Mouse (Mus musculus) telencephalon, adult 2 months (tissue): ENCODE results near the gene Zfp429.
"Not testable (repeated sequence)": the region's sequence is repeated elsewhere in the genome, so short reads cannot be mapped to it uniquely, and the experiment has no call there.

Experiments
- DNase-seq: peaks from one replicate; pipeline ENCODE4 v3.0.0-alpha.2; 2011; ENCODE audit warnings: low read depth, low spot score

Gene Zfp429

DNA sequence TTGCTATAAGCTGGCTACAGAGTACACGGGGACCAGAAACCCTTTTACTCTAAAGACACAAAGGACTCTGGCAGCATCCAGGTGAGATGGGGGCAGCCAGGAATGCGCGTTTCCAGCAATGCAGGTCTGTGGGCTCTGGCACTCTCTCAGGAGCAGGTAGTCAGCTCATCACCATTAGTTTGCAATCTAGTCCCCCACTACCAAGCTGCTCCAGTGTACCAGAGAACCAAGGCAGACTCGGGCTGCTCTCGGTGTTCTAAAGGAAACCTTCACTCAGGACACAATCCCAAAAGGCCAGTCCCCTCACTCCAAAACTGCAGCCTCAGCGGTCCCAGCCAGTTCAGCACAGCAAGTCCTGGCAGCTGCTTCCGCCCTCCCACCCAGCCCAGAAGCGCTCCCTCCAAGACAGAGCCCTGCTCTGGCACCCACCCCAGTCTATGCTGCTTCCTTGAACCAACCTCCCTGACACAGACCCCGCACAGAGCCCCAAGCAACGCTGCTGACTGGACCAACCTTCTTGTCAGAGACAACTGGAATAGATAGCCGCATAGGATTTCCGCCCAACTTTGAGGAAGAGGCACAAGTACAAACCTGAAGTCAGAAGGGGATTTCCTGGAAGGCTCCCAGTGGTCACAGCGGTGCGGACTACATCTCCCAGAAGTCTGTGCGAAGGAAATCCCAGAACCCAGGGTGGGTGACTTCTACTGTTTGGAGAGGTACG, at the start of gene Zfp429:
Gene Zfp429 (minus strand): TSS at position 637 of the 721 bp plus-strand sequence.
- DNase-seq: peak; percentile 55

GRCm38 (mm10) chr13:67437095-67437494, 37.5 kb upstream of the Zfp429 start:
- DNase-seq: not testable (repeated sequence)

- DNase-seq: no peak
Observed at GRCm38 (mm10) chr13:67428116-67428515, 28.5 kb upstream of the Zfp429 start.

GRCm38 (mm10) chr13:67425699-67426098, 26.1 kb upstream of the Zfp429 start:
- not testable (repeated sequence) for DNase-seq

- not testable (repeated sequence) for DNase-seq
Observed at GRCm38 (mm10) chr13:67422532-67422931, 22.9 kb upstream of the Zfp429 start.

DNA sequence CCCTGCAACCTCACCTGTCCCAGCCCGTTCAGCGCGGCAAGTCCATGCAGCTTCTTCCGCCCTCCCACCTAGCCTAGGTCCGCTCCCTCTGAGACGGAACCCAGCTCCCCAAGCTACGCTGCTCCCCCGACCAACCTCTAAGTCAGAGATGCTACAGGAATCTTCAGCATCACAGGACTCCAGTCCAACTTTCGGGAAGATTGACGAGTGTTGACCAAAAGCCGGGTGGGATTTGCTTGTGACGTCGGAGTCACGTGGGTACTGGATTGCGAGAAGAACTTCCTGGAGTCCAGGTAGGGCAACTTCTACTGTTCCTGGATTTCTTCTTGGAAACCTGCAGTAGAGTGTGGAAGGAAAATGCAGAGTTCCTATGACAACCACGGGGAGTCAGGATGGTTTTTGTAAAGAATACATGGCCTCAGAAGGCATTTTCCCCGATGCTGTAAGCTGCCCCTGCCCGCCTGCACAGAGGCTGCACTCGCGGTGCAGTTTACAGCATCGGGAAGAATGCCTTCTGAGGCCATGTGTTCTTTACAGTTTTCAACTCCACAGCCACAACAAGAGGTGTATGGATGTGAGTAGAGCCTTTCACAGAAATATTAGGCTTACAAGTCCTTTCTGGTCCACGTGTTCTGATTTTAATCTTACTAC, 21.7 kb upstream of the Zfp429 start, which contains the start of gene Zfp459:
Gene Zfp459 (minus strand): TSS at position 212 of the 651 bp plus-strand sequence.
- DNase-seq: peak; percentile 31

DNA sequence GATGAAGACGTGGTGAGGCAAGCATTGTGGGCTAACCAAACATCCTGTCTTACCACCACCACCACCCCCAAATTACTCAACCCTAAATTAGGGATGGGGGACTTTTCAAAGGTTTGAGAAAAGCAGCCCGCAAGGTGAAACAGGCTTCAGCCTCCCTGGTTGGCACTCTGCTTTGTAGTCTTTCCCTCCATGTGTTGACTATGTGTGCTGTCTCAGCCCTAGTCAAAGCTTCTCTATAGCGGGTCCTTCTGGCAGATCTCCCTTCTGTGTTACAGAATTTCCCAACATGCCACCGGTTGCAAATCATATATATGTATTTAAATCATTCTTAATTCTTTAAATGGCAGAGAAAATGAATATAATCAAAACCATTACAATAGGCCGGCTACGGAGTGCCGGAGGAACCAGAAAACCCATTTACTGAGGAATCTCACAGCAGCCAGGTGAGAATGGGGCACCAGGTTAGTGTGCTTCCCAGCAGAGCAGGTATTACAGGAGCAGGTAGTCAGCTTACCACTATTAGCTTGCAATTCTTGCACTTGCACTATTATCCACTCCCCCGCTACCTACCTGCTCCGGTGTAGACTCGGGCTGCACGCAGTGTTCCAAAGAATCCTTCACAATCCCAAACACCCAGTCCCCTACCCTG, 21.1 kb upstream of the Zfp429 start:
- no peak for DNase-seq

DNA sequence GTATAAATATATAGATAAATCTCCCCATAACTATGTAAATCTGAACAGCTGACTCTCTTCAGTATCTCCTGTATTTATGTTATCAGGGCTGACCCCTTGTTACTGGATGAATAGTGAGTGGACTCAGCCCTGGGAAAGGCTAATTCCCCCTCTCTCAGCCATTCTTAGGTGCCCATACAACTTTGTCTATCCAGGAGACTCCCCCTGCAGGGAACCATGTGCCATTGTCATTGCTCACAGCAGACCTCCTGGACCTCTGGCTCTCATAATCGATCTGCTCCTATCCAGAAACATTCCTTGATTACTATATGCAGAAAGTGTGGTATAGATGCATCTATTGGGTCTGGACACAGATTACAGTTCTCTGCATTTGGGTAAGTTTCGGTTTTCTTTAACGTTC, 17.2 kb upstream of the Zfp429 start:
- DNase-seq: no peak

DNA sequence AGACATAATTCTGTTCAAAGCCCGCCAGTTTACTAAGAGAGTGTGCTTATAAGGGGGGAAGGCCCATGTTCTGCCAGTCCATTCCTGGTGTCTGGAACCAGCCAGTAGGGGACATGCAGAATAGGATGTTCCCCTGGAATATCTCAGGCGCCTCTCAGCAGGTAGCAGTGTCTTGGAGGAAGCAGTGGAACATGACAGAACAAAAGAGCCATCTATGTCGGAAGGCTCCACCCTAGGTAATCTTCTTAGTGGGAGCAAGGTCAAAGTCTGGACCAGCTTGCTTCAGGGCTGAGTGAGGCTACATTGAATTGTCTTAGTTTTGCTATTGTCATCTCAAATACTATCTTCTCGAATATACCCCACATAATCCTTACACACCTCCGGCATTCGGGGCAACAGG, 16.1 kb upstream of the Zfp429 start:
- DNase-seq: no peak

- not testable (repeated sequence) for DNase-seq
Observed at GRCm38 (mm10) chr13:67413634-67414033, 14.0 kb upstream of the Zfp429 start.

DNA sequence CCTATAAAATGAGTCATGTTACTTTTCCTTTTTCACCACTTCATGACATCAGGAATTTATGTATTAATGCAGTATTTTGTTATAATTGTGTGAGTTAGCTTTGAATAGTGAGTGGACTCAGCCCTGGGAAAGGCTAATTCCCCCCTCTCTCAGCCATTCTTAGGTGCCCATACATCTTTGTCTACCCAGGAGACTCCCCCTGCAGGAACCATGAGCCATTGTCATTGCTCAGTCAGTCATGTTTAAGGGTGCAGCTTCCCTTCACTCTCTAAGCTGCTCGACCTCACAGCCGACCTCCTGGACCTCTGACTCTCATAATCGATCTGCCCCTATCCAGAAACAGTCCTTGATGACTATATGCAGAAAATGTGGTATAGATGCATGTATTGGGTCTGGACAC, 23.4 kb downstream of the Zfp429 start:
- DNase-seq: not testable (repeated sequence)

DNA sequence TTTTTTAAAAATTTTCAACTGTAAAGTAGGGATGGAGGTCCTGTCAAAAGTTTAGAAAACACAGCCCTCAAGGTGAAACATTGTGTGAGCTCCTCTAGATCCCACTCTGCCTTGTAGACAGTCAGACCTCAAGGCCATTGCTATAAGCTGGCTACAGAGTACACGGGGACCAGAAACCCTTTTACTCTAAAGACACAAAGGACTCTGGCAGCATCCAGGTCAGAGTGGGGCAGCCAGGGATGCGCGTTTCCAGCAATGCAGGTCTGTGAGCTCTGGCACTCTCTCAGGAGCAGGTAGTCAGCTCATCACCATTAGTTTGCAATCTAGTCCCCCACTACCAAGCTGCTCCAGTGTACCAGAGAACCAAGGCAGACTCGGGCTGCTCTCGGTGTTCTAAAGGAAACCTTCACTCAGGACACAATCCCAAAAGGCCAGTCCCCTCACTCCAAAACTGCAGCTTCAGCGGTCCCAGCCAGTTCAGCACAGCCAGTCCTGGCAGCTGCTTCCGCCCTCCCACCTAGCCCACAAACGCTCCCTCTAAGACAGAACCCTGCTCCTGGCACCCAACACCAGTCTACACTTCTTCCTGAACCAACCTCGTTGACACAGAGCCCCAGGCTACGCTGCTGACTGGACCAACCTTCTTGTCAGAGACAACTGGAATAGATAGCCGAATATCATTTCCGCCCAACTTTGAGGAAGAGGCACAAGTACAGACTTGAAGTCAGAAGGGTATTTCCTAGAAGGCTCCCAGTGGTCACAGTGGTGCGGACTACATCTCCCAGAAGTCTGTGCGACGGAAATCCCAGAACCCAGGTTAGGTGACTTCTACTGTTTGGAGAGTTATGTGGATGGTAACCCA, 24.3 kb downstream of the Zfp429 start, which contains the start of the genes Gm28041 and Zfp456:
Gene Gm28041 (minus strand): TSS at position 684 of the 862 bp plus-strand sequence.
Gene Zfp456 (minus strand): TSS at position 761 of the 862 bp plus-strand sequence.
- DNase-seq: peak; percentile 27

DNA sequence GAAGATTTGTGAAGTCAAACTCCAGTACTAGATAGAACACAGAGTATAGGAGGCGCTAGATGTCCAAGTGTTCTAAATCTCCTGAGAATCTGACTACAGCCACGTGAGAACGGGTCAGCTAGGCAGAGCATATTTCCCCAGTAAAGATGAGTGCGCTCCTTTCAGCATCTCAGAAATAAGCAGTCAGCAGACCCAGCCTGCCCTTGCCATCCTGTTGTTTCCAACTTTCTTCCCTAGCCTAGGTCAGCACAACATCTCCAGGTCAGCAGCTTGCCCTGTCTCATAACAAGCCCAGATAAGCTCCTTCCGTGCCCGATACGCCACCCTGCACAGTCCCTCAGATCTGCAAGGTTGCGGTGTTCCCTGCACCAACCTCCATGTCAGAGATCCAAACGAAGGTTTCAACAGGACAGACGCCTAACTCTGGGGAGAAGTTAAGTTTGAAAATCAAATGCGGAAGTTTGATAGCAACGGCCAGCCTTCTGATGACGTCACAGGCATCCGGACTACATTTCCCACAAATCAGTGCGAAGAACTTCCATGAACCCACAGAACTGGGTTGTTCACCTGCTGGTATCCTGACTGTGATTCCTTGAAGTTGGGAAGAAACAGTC, 39.4 kb downstream of the Zfp429 start, which contains the start of the genes Gm28044 and Zfp953:
Gene Gm28044 (minus strand): TSS at position 406 of the 614 bp plus-strand sequence.
Gene Zfp953 (minus strand): TSS at position 475 of the 614 bp plus-strand sequence.
- DNase-seq: peak; percentile 85

DNA sequence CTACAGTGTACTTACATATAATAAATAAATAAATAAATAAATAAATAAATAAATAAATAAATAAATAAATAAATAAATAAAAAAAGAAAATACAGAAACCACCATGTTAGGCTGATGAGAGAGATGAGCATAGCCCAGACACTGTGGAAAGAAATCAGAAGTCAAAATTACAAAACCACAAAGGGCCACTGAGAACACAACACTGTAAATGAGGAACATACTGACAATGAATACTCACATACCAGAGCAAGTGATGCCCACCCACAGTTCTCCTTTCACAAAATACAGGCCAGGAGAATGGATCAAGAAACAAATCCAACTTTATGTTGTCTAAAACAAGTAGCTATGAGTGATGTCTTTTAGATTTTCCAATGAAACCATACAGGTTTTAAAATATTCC, 47.8 kb downstream of the Zfp429 start:
- DNase-seq: no peak

GRCm38 (mm10) chr13:67343422-67343821, 56.2 kb downstream of the Zfp429 start:
- no peak for DNase-seq
